Mouse (Mus musculus) duodenum, adult 2 months (tissue): Measurements from ENCODE around the gene Spryd7. TPM values are rescaled to one million over a fixed set of nuclear protein-coding genes. Genes with fewer than 3 reads are reported as not detected.

Experiments used
- polyA plus RNA-seq: library from polyadenylated mRNA; depleted of rRNA; stranded (reverse); fragments of >200 nt; gene quantifications from 2 replicates; pipeline ENCODE4 v1.2.3, GENCODE M21; 2012; ENCODE audit warnings: low replicate concordance; rRNA removed

The Spryd7 gene
- 19.0 and 33.4 TPM in 2 replicates for polyA plus RNA-seq

GRCm38 (mm10) chr14:61556289-61557147 is at the start of gene Spryd7:
Gene Spryd7, minus strand, starts transcription at chr14:61556886.

GRCm38 (mm10) chr14:61597968-61598367 is 41.3 kb upstream of the Spryd7 start, which contains the start of gene Trim13:
Gene Trim13, plus strand, starts transcription at chr14:61598247.

Other genes starting within 250 kb of the Spryd7 start
- 1.0 and 1.4 TPM in 2 replicates for gene Arl11, start 247.1 kb downstream of the Spryd7 start, polyA plus RNA-seq
- gene Ebpl, start 196.4 kb downstream of the Spryd7 start, polyA plus RNA-seq: 2.1 and 2.7 TPM in 2 replicates
- 0.46 and 0.63 TPM in 2 replicates for gene Kpna3, start 117.0 kb downstream of the Spryd7 start, polyA plus RNA-seq
- gene Trim13, start 41.4 kb upstream of the Spryd7 start, polyA plus RNA-seq: 0.33 and 0.40 TPM in 2 replicates
- gene Kcnrg, start 50.6 kb upstream of the Spryd7 start, polyA plus RNA-seq: not detected in 2 replicates